Mouse (Mus musculus): ENCODE data around the gene Slc2a4.
A peak's percentile ranks its signal among the peaks of the same experiment; 100 is the strongest.
"Not testable (repeated sequence)": the region's sequence is repeated elsewhere in the genome, so short reads cannot be mapped to it uniquely, and the experiment has no call there.

The Slc2a4 gene

GRCm38 (mm10) chr11:69970775-69971174, 22.8 kb upstream of the Slc2a4 start:
- DNase-seq (ENCODE audit: low spot score) = no peak

- no peak for DNase-seq (ENCODE audit: low spot score)
Measured at GRCm38 (mm10) chr11:69970222-69970621, 22.2 kb upstream of the Slc2a4 start.

- DNase-seq (ENCODE audit: low spot score) = no peak
Measured at GRCm38 (mm10) chr11:69968793-69969192, 20.8 kb upstream of the Slc2a4 start.

- no peak for DNase-seq (ENCODE audit: low spot score)
Measured at GRCm38 (mm10) chr11:69966860-69967517, 19.0 kb upstream of the Slc2a4 start.

- no peak for DNase-seq (ENCODE audit: low spot score)
Measured at GRCm38 (mm10) chr11:69966006-69966859, 18.2 kb upstream of the Slc2a4 start.

- no peak for DNase-seq (ENCODE audit: low spot score)
Measured at GRCm38 (mm10) chr11:69965271-69966005, 17.4 kb upstream of the Slc2a4 start.

- no peak for DNase-seq (ENCODE audit: low spot score)
Measured at GRCm38 (mm10) chr11:69964650-69965270, 16.8 kb upstream of the Slc2a4 start, which contains the start of gene Cldn7. TSS of gene Cldn7 (plus strand) at chr11:69964779.

GRCm38 (mm10) chr11:69961841-69962240, 13.9 kb upstream of the Slc2a4 start:
- DNase-seq (ENCODE audit: low spot score) = no peak

- no peak for DNase-seq (ENCODE audit: low spot score)
Measured at GRCm38 (mm10) chr11:69960616-69961015, 12.6 kb upstream of the Slc2a4 start.

GRCm38 (mm10) chr11:69956218-69956617, 8.2 kb upstream of the Slc2a4 start:
- no peak for DNase-seq (ENCODE audit: low spot score)

GRCm38 (mm10) chr11:69955618-69956017, 7.6 kb upstream of the Slc2a4 start:
- not testable (repeated sequence) for DNase-seq (ENCODE audit: low spot score)

GRCm38 (mm10) chr11:69953267-69953915, 5.4 kb upstream of the Slc2a4 start:
- DNase-seq (ENCODE audit: low spot score) = no peak

- DNase-seq (ENCODE audit: low spot score) = no peak
Measured at GRCm38 (mm10) chr11:69952274-69952673, 4.3 kb upstream of the Slc2a4 start.

- DNase-seq (ENCODE audit: low spot score) = no peak
Measured at GRCm38 (mm10) chr11:69950807-69951459, 2.9 kb upstream of the Slc2a4 start.

- DNase-seq (ENCODE audit: low spot score) = peak; percentile 87
Measured at GRCm38 (mm10) chr11:69948763-69949150, 769 bp upstream of the Slc2a4 start.

- DNase-seq (ENCODE audit: low spot score) = no peak
Measured at GRCm38 (mm10) chr11:69947337-69948065, 487 bp downstream of the Slc2a4 start.

- no peak for DNase-seq (ENCODE audit: low spot score)
Measured at GRCm38 (mm10) chr11:69945997-69946891, 1.7 kb downstream of the Slc2a4 start.

- DNase-seq (ENCODE audit: low spot score) = no peak
Measured at GRCm38 (mm10) chr11:69945216-69945615, 2.8 kb downstream of the Slc2a4 start.

GRCm38 (mm10) chr11:69940962-69941361, 7.0 kb downstream of the Slc2a4 start:
- DNase-seq (ENCODE audit: low spot score) = no peak
